Mouse (Mus musculus) heart, embryonic 10.5 days (tissue): Measurements from ENCODE around the gene Cdc34. TPM values are rescaled to one million over a fixed set of nuclear protein-coding genes. Genes with fewer than 3 reads are reported as not detected.

Source experiments
- DNase-seq: peaks from one replicate; pipeline ENCODE4 v3.0.0-alpha.2; 2017; ENCODE audit warnings: low spot score
- H3K27ac ChIP-seq: fragments of 300-500 bp; sonication (generic); 2 replicates; pipeline ENCODE4 v1.5.1; 2016; ENCODE audit warnings: mild to moderate bottlenecking
- H3K27me3 ChIP-seq: fragments of 300-500 bp; sonication (generic); 2 replicates; pipeline ENCODE4 v1.6.1; 2016; ENCODE audit warnings: mild to moderate bottlenecking; ENCODE audit not compliant: poor library complexity, insufficient read depth, severe bottlenecking
- H3K36me3 ChIP-seq: fragments of 300-500 bp; sonication (generic); 2 replicates; pipeline ENCODE4 v1.6.1; 2016; ENCODE audit warnings: mild to moderate bottlenecking, moderate library complexity
- H3K4me1 ChIP-seq: fragments of 300-500 bp; sonication (generic); 2 replicates; pipeline ENCODE4 v1.6.1; 2016; ENCODE audit warnings: mild to moderate bottlenecking
- H3K4me3 ChIP-seq: fragments of 300-500 bp; sonication (generic); 2 replicates; pipeline ENCODE4 v1.5.1; 2016; ENCODE audit warnings: mild to moderate bottlenecking, moderate library complexity
- H3K9me3 ChIP-seq: fragments of 300-500 bp; sonication (generic); 2 replicates; pipeline ENCODE4 v1.6.1; 2016; ENCODE audit warnings: mild to moderate bottlenecking, moderate library complexity
- WGBS: fragments of 180-500 bp; shearing (Covaris S2); methylation state at CpG from one replicate; pipeline ENCODE4 v1.1.7; 2016; 5-methylcytosine and 5-hydroxymethylcytosine counted together
- polyA plus RNA-seq: library from polyadenylated mRNA; unstranded; fragments of >200 nt; fragmentation: Nextera tagmentation; extraction: Ambion mirVana; gene quantifications from 2 replicates; pipeline ENCODE4 v1.2.1, GENCODE M21; 2016

The Cdc34 gene
- polyA plus RNA-seq, 1 experiment from 2014 or later, result 188 TPM

- DNase-seq, result peak; percentile 85
- 7% methylated on average over 43 of the region's 43 CpGs for WGBS
- H3K27me3 ChIP-seq, result peaks cover 71% of the 10 kb centered on the region
- H3K4me3 ChIP-seq, result peak overlapping the region; percentile 76
- H3K4me1 ChIP-seq, result peaks cover 21% of the 10 kb centered on the region
- H3K9me3 ChIP-seq, result peaks cover 3% of the 10 kb centered on the region; the same call in 1 of the 2 replicates
- H3K36me3 ChIP-seq, result no peaks in the 10 kb centered on the region
- H3K27ac ChIP-seq, result no peak overlapping the region
Observed at GRCm38 (mm10) chr10:79717640-79718357, 35.8 kb downstream of the Cdc34 start.

- H3K4me1 ChIP-seq, result peaks cover 25% of the 10 kb centered on the region
- 60% methylated on average over 5 of the region's 5 CpGs for WGBS
- no peaks in the 10 kb centered on the region for H3K36me3 ChIP-seq
Observed at GRCm38 (mm10) chr10:79721089-79721488, 39.1 kb downstream of the Cdc34 start.

GRCm38 (mm10) chr10:79723047-79723446 lies 41.1 kb downstream of the Cdc34 start:
- Histone ChIP-seq H3K4me1 (peaks cover 7% of the 10 kb centered on the region), H3K36me3 (no peaks in the 10 kb centered on the region), H3K9me3 (peaks cover 3% of the 10 kb centered on the region; the same call in 1 of the 2 replicates), H3K27ac (no peak overlapping the region), H3K4me3 (no peak overlapping the region), H3K27me3 (peaks cover 33% of the 10 kb centered on the region)
- 74% methylated on average over 6 of the region's 6 CpGs for WGBS
- DNase-seq, result no peak

More at GRCm38 (mm10) chr10:79721089-79721488, 39.1 kb downstream of the Cdc34 start:
- H3K9me3 ChIP-seq, result no peaks in the 10 kb centered on the region
- H3K4me3 ChIP-seq, result no peak overlapping the region
- peaks cover 51% of the 10 kb centered on the region for H3K27me3 ChIP-seq
- DNase-seq, result no peak
- no peak overlapping the region for H3K27ac ChIP-seq

- Histone ChIP-seq H3K36me3 (no peaks in the 10 kb centered on the region), H3K4me3 (no peak overlapping the region), H3K27me3 (peaks cover 33% of the 10 kb centered on the region), H3K27ac (no peak overlapping the region), H3K9me3 (peaks cover 3% of the 10 kb centered on the region; the same call in 1 of the 2 replicates), H3K4me1 (peaks cover 11% of the 10 kb centered on the region)
- whole genome bisulfite sequencing, result 67% methylated on average over 7 of the region's 7 CpGs
- no peak for DNase-seq
Observed at GRCm38 (mm10) chr10:79723692-79724091, 41.7 kb downstream of the Cdc34 start.

- H3K4me3 ChIP-seq, result no peak overlapping the region
- H3K36me3 ChIP-seq, result no peaks in the 10 kb centered on the region
- WGBS, result 36% methylated on average over 11 of the region's 11 CpGs
- peak; percentile 83 for DNase-seq
- peaks cover 3% of the 10 kb centered on the region; the same call in 1 of the 2 replicates for H3K9me3 ChIP-seq
- H3K4me1 ChIP-seq, result peaks cover 11% of the 10 kb centered on the region
- H3K27me3 ChIP-seq, result peaks cover 16% of the 10 kb centered on the region; the same call in 1 of the 2 replicates
- no peak overlapping the region for H3K27ac ChIP-seq
Observed at GRCm38 (mm10) chr10:79726090-79726489, 44.1 kb downstream of the Cdc34 start.

- WGBS, result 63% methylated on average over 28 of the region's 28 CpGs
- Histone ChIP-seq H3K27ac (no peak overlapping the region), H3K4me1 (peaks cover 10% of the 10 kb centered on the region), H3K27me3 (peaks cover 12% of the 10 kb centered on the region; the same call in 1 of the 2 replicates), H3K4me3 (no peak overlapping the region), H3K36me3 (peaks cover 1% of the 10 kb centered on the region; the same call in 1 of the 2 replicates), H3K9me3 (peaks cover 3% of the 10 kb centered on the region; the same call in 1 of the 2 replicates)
- no peak for DNase-seq
Observed at GRCm38 (mm10) chr10:79728323-79729249, 46.6 kb downstream of the Cdc34 start.

GRCm38 (mm10) chr10:79729357-79729965 lies 47.5 kb downstream of the Cdc34 start:
- no peak for DNase-seq
- Histone ChIP-seq H3K4me1 (0 out of 2 replicates have a peak, but pooled peaks cover 5% of the 10 kb centered on the region), H3K27me3 (peaks cover 20% of the 10 kb centered on the region; the same call in 1 of the 2 replicates), H3K4me3 (no peak overlapping the region), H3K36me3 (peaks cover 10% of the 10 kb centered on the region), H3K27ac (no peak overlapping the region), H3K9me3 (peaks cover 3% of the 10 kb centered on the region; the same call in 1 of the 2 replicates)
- WGBS, result 70% methylated on average over 13 of the region's 13 CpGs

- Histone ChIP-seq H3K36me3 (peaks cover 39% of the 10 kb centered on the region), H3K9me3 (peaks cover 24% of the 10 kb centered on the region), H3K4me1 (peaks cover 16% of the 10 kb centered on the region), H3K27ac (no peak overlapping the region), H3K27me3 (peaks cover 50% of the 10 kb centered on the region), H3K4me3 (no peak overlapping the region)
- no peak for DNase-seq
- WGBS, result 93% methylated on average over 1 of the region's 1 CpGs
Observed at GRCm38 (mm10) chr10:79732500-79732899, 50.5 kb downstream of the Cdc34 start.

- Histone ChIP-seq H3K4me1 (peaks cover 11% of the 10 kb centered on the region), H3K36me3 (peaks cover 53% of the 10 kb centered on the region), H3K27me3 (peaks cover 47% of the 10 kb centered on the region), H3K4me3 (no peak overlapping the region), H3K9me3 (peaks cover 36% of the 10 kb centered on the region), H3K27ac (no peak overlapping the region)
- no peak for DNase-seq
- WGBS, result 81% methylated on average over 15 of the region's 15 CpGs
Observed at GRCm38 (mm10) chr10:79733847-79734246, 51.9 kb downstream of the Cdc34 start.

GRCm38 (mm10) chr10:79735361-79735760 lies 53.4 kb downstream of the Cdc34 start:
- Histone ChIP-seq H3K27me3 (peaks cover 44% of the 10 kb centered on the region), H3K4me3 (peak overlapping the region; percentile 44), H3K36me3 (peaks cover 68% of the 10 kb centered on the region), H3K4me1 (peaks cover 11% of the 10 kb centered on the region), H3K27ac (peak overlapping the region; percentile 17; the same call in 1 of the 2 replicates), H3K9me3 (peaks cover 51% of the 10 kb centered on the region)
- DNase-seq, result no peak
- WGBS, result 21% methylated on average over 52 of the region's 52 CpGs

- H3K27ac ChIP-seq, result no peak overlapping the region
- 90% methylated on average over 14 of the region's 14 CpGs for WGBS
- no peak for DNase-seq
- peaks cover 11% of the 10 kb centered on the region for H3K4me1 ChIP-seq
- peaks cover 61% of the 10 kb centered on the region for H3K9me3 ChIP-seq
- peaks cover 44% of the 10 kb centered on the region for H3K27me3 ChIP-seq
- H3K4me3 ChIP-seq, result no peak overlapping the region
- peaks cover 81% of the 10 kb centered on the region for H3K36me3 ChIP-seq
Observed at GRCm38 (mm10) chr10:79736706-79737105, 54.7 kb downstream of the Cdc34 start.
